Mouse (Mus musculus): ENCODE measurements around the gene Vmn1r75.

Gene Vmn1r75

DNA sequence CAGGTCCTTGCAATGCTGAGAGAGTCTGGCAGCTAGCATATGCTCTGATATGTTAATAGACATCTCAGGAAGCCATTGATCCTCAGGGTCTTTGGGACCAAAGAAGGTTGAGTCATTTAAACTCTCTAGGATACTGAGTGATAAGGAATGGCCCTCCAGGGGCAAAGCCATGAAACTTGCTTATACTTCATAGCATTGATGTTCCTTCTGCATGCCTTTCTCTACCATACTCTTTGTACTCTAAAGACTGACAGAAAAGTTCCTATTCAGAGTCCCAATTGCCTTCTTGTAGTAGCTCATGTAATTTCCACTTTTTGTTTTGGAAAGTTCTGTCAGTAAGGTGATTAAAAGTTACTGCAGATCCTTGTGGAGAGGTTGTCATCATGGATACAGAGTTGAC lies at the start of gene Vmn1r75:
Gene Vmn1r75 (plus strand): TSS at position 301 of the 400 bp plus-strand sequence.
- no peak for DNase-seq (ENCODE audit: low spot score)

DNA sequence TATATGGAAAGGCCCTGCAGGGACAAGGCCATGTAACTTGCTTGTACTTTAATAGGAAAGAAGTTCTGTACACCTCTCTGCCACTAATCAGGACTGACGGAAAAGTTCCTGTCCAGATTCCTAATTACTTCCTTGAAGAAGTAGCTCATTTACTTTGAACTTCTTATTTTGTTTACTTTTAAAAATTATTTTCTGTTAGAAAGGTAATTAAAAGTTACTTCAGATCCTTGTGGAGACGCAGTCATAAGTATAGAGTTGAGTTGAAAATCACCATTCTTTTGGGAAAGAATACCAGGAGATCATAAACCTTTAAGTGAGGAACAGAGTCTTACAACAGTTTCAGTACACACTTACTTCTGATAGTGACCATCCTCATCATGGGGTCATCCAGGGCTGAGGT lies 40.8 kb upstream of the Vmn1r75 start, which contains the start of gene Vmn1r74:
Gene Vmn1r74 (plus strand): TSS at position 301 of the 400 bp plus-strand sequence.
- DNase-seq (ENCODE audit: low spot score): no peak
